Mouse (Mus musculus) 416B (cell line): ENCODE measurements around the gene Cfap43.

Source experiments
- DNase-seq: peaks from one replicate; pipeline ENCODE4 v3.0.0; 2011; ENCODE audit warnings: low read depth

Gene Cfap43

DNA sequence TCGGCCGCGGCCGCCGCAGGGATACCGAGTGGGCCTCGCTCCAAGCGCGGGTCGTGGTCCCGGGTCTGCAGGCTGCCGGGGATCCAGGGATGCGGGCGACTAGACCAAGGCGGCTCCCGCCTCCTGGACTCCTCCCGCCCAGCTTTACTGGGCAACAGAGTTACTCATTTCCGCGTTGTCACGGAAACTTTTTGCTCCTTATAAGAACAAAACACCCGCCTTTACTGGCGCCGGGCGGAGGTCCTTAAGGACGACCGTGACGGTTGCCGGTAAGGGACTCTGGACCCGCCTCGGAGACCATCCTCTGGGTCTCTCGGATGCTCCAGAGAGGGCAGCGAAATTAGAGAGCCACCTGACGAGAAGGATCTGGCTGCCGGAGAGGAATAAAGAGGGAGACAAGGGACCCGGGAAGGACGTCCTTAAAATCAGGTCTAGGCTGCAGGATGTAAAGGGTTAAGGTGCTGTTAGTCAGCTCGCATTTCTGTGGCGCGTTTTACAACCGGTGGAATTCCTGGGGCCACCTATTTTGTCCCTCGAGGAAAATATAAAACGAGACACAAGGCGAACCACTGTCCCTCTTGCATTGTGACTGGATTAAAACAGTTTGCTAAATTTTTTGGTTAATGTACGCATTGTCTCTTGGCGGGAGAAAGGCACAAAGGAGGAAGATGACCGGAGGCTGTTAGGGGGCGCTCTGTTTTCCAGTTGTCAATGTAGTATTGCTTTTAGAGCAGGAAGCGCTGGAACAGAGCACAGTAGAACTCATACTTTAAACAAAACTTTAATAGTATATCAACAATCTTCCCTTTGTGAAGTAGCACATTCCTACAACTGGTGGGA is at the start of gene Cfap43, which contains the start of gene Itprip:
TSS of gene Cfap43 (minus strand) at position 162 of the 840 bp plus-strand sequence.
TSS of gene Itprip (minus strand) at position 174 of the 840 bp plus-strand sequence.
- peak; percentile 97 for DNase-seq

DNA sequence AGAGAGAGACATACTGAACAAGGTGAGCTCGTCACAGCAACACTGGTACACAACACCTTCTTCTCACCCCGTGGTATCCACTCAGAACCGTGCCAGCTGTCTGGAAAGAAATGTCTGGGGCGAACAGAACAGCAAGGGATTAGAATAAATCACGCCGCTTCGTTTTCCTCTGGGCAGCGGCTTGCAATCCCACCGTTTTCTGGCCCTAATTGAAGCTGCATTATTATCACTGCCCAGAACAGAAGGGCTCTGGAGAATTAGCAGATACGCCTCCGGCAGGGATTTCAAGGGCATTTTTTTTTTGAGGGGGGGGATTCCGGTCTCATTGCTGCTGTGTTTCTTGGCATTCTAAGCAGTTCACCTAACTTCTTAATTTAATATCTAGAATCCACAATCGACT is 39.1 kb upstream of the Cfap43 start:
- no peak for DNase-seq

DNA sequence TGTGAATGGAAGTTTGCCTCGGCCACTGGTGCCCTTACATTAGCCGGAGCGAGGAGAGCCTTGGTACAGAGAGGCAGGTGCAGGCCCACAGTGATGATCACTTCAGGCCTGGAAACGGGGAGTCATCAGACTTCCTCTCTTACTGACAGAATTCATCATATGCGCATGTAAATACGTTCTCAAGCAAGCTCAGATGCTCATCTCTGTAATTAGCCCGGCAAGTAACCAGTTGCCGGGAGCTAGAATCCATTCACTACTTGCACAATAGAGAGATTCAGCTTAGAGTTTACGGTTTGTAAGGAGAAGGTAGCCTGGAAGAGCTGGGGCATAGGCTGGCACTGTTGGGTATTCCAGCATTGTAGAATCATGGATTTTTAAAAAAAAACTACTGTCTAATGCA is 34.1 kb upstream of the Cfap43 start:
- no peak for DNase-seq

DNA sequence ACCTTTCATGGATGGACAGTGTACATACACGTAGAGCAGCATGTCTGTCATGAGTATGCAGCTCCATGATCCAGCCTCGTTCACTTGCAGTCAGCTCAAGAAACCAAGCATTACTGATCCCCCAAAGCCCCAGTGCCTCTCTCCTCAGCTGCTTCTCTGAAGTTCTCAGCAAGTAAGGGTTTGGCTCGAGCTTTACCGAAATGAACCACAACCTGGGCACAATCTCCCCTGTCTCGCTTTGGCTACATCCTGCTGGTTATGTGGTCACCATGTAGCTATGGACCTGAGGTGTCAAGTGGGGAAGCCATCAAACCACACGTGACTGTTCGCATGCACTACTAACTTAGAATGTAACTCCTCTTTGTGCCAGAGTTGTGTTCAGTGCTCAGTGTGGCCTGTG is 31.9 kb upstream of the Cfap43 start:
- DNase-seq = no peak

DNA sequence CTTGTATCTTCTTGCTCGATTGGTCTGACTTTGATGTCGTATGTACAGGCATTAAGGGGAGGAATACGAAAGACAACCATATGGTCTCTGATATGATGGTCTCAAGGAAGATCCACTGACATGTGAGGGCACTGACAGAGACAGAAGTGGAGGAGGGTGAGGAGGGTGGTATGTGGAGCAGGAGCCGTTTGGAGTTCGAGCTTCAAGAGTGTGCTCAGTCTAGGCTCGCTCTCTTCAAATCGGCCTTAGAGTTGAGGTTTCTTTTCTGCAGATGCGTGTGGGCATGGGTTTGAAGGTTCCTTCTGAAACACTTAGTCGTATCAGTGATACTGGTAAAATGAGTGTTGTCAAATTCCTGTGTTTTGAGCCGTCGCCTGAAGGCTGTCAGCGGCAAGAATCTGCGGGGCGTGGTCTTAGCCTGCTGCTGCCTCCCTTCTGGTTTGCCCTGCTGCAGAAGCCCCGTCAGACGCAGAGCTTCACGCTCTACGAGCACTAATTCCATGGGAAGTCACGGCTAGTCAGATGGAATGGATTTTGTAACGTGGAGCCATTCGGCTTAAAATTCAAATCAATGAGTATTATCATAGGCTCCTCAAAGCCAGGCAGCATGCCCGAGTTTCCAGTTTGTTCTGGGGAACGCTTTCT is 27.9 kb upstream of the Cfap43 start:
- DNase-seq = no peak

DNA sequence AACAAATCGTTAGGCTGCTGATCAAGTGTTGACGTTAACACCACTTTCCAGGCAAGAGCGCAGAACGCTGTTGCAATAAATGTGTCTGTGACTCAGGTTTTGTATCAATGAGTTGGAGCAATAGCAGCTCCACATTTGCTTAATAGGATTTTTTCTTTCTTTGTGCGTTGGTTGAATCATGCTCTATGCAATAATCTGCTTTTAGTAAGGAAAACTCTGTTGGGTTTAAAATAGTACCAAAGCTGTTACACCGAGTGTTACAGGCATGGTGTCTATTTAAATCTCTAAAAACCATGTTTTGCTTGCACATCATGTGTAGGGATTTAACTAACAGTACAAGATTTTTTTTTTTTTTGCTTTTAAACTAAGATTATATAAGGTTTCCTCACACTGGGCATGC is 20.3 kb upstream of the Cfap43 start:
- no peak for DNase-seq

DNA sequence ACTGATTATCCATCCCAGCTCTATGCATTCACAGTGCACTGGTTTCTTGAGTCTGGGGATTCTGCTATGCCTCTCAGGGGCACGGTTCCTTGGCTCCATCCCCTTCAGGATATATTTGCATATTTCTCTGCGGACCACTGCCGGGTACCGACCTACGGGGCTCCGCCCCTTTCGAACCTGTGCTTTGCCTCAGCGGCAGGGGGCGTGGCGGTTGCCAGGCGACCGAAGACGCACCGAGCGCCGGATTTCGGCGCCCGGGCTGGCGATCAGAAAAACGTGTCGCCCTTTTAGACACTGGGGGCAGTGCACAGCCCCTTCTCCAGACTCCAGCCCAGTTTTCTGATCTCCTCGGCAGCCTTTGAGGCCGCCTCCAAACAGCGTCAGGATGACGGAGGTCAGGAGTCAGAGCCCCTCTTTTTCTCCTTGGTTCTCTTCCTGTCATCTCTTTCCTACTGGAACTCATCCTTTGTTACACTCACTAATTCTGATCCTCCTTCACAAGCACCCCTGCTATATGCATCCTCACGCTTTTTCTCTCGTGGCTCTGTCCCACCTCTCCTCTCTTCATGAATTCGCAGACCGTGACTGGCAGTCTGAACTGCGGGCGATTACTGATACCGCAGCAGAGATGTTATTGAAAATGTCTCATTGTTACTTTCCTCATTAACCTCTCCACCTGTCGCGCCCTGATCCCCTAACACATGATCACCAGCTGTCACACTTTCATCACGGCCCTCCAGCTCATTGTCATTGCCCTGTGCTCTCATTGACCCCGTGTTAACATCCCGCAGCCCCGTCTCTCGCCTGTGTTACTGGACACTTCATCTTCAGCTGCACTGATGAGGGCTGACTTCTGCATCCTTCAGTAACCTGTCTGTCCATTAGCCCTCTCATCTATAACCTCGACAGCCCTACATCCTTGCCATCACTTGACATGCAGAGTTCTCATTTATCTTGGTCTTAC is 18.6 kb upstream of the Cfap43 start, which contains the start of gene Cfap58:
TSS of gene Cfap58 (plus strand) at position 233 of the 964 bp plus-strand sequence.
- DNase-seq = peak; percentile 82

DNA sequence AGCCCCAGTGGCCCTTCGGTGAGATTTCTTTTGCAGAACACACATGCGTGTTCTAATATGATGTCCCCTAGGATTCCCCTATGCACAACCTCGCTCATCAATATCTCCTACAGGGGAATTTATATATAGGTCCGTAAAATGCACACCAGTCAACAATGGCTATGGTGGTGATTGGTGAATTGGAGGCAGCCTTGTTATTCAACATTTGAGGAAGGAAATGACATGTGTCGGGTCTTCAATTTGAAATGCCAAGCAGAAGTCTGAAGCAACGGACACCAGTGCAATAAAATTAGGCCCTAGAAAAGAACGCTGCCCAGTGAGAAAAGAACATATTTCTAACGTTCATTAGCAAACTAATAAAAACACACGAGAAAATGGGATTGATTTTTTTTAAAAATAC is 17.9 kb upstream of the Cfap43 start:
- DNase-seq = peak; percentile 66

DNA sequence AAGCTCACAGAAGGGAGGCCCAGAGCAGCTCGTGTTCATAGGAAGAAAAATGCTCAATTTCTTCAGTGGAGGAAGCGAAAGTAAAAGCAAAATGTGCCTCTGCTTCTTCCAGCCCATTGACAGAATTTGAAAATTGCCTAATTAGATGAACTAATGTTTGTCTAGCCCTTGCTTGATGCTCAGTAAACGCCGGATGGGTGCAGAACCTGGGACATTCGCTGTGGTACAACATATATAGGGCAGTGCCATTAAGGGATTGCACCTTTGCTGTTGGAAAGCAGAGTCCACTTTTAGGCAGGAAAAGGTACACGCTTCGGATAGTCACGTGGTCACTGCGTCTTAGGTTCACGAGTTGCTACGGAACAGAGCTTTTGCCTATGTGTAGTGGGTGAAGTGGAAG is 17.4 kb upstream of the Cfap43 start:
- peak; percentile 44 for DNase-seq

DNA sequence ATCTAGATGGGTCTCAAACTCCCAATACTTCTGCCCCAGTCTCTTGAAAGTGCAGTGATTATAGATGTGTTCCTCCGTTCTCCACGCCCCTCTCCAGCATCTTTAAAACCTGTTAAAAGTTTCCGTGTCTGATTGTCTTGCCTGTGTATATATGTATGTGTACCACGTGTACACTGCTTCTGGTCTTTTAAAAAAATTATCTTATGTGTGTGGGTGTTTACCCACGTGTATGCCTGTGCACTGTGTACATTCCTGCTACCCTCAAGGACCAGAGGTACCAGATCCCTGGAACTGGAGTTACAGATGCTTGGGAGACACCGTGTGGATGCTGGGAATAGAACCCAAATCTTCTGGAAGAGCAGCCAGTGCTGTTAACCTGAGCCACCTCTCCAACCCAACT is 16.4 kb upstream of the Cfap43 start:
- DNase-seq = no peak

DNA sequence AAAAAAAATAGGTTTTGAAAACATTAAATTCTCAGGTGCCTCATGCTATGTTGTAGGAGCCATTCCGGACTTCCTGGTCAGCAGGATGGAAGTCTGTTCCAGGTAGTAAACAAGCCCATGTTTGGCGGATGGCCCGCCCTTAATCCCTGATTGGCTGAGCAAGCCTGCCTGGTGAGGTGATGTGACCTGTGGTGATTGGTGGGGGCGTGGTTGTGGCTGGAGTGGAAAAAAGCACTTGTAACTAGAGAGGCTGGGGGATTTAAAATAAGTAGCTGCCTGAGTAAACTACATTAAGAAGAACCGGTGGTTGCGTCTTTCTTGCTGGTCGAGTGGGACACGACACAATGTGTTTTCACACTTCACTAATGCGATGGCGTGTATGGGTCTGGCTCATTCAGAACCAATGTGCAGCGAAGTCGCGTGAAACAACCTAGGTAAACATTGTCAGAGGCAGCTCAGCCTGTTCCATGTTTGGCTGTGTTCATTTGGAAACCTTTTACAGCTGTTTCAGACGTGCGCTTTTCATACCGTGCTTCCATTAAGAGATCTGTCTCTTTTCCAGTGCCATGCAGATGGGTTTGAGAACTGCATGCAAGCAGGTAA is 15.7 kb upstream of the Cfap43 start:
- peak; percentile 26 for DNase-seq

DNA sequence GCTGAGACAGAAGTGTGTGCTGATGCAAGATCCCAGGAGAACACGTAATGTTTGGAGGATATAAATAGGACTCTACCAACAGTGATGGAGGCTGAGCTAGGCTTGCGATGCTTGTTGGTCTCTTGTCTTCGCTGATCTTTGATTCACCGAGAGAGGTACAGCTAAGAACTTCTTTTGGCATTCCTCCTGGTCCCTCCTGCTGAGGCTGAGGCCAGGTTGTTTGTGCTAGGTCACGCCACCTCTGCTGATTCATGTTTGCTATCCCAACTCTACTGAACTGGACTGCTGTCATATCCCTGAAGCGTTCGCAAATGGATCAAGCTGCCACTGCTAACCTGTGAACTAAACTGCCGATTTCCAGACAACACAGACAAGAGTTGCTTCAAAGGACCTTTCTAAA is 15.1 kb upstream of the Cfap43 start:
- no peak for DNase-seq

DNA sequence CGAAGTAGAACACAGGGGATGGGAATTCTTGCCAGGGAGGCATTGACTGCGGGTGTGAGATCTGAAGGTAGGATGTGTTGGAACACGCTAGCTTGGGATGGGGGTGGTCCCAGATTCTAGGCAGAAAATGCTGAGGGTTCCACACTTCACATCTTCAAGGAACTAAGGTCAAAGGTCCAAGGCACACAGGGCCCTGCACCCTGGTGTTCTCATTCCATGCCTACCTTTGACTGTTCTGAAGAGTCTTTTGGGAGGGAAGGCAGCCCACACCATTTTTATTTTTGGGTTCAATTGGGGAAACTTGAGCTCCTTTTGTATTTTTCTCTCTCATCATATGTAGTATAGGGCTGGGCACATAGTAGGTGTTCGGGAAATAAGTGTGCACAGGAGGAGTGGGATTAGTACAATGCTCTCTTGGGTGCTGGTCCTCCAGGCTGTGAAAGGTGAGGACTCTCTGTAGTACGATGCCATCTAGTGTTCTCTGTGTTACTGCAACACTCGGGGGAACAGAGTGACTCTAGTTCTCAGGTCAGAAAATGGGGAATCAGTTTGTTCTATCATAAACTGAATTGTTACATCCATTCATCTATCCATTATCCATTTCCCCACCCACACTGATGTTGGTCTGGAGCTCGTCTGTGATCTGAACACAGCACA is 13.0 kb upstream of the Cfap43 start:
- peak; percentile 71 for DNase-seq

DNA sequence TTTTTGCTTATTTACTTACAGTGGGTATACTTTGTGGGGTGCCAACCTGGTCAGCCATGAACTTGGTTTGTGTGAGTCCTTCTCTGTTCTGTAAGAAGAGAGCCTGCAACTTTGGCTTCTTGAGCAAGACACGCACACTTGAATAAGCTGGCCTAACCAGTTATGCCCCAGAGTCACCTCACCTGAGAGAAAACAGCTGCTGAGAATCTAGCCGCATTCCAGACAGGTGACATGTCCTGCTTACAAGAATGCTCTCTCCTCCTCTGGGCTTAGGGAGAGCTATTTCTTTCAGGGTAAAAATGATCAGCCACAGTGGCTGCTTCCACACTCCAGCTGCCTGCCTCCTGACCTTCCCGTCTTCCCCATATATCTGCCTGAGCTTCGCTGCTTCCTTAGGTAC is 10.0 kb upstream of the Cfap43 start:
- DNase-seq = no peak

DNA sequence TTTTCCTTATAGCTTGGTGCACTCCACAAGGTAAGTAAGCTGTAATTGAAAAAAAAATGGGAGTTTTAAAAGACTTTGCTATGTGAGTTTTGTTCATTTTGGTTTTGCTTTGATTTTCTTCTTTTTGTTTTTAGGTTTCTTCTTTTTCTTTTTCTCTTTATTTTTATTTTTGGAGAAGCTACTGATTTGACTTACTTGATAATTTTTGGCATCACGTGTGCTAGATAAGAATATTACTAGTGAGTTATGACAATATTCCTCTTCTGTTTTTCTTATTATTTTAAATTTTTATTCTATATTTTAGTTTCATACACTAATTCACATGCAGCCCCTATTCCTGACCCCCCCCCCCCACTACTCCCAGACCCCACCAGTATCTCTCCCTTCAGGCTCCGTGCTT is 7.9 kb upstream of the Cfap43 start:
- DNase-seq = no peak

DNA sequence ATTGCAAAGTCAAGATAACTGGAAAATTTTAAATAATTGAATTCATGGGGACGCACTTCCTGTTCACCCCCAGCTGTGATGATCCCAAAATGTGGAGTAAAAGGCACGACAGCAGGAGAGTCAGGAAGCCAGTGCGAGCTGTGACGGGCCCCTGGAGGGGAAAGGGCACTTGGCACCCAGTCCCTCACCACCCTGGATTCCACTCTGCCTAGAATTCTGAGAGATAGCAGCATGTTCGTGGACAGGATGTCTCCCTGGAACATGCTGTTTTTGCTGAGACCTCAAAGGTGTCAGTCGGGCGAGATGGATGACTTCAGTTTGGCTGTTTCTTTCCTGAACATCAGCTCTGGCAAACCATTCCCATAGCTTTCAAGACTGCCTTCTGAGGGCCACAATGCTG is 6.7 kb upstream of the Cfap43 start:
- no peak for DNase-seq

DNA sequence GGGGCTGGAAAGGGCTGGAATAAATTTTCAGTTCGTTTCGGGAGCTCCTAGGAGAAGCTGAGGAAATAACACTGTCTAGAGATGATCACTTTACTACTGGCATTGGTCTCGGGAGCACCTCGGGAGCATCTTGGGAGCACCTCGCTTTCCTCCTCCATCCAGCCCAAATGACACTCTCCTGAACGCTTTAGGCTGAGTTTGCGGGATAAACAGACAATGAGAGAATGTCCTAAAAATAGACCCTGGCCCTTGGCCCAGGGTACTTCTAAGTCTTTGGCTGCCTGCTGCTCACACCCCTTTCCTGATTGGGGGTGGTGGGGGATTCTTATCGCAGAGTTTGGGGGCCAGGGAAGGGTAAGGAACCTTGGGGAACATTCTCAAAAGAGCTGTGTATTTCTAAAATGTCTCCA is 884 bp upstream of the Cfap43 start:
- DNase-seq = no peak

DNA sequence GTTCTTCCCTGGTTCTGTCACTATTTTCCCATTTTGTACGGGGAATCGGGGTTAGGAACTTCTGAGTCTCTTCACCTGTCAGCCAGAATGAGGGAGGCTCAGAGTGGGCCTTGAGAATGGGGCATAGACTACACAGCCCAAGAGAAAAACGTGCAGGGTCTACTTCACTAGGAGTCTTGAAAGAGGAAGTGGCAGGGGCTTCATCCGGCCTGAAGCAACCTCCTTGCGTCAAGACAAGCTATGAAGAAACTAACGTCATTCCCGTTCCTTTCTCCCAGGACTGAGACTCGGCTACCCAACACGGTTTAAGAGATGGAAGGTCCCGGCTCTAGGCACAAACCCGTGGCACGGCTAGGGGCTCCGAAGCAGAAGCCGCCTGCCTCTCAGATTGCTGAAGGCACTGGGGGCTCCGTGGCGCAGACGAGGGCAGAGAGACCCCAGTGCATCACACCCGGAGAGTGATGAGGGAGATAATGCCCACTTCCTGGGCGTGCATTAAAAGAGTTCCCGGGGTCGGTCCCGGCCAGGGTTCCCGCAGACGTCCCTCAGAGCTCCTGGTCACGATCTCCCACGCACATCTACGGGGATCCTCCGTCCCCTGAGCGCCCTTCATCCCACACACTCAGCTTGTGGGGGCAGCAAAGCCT is 509 bp downstream of the Cfap43 start:
- peak; percentile 78 for DNase-seq

DNA sequence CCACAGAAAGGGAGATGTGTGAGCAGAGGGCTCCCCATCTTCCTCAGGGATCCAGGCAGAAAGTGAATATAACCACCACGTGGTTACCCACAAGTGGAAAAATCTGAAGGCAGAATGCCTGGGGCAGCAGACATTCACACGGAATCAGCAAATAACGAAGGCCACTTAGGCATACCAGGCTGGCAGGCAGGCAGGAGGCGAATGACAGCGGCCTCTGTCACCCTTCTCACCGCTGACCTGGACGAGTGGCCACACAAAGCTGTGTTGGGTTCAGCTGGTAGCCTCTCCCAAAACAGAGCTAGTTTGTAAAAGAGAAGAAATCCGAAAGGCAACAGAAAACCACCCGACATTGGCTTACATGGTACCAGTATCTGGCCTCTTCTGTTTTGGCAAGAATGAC is 1.1 kb downstream of the Cfap43 start:
- DNase-seq = no peak

DNA sequence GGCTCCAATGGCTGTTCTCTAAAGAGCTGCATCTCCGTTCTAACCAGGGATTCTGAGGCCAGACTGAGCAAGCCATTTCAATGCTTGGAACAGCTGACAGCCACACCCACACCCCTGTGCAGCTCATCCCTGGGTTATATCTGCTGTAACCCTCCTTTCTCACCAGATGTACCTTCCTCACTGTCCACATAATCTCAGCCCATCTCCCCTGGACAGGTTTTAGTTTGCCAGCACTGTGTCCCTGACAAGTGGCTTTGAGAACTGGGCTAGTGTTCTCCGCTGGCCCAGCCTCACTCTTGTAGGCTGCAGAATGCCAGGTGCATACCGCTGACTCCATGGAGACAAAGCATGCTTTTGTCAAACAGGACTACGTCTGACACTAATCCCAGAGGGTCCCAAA is 1.7 kb downstream of the Cfap43 start:
- no peak for DNase-seq

DNA sequence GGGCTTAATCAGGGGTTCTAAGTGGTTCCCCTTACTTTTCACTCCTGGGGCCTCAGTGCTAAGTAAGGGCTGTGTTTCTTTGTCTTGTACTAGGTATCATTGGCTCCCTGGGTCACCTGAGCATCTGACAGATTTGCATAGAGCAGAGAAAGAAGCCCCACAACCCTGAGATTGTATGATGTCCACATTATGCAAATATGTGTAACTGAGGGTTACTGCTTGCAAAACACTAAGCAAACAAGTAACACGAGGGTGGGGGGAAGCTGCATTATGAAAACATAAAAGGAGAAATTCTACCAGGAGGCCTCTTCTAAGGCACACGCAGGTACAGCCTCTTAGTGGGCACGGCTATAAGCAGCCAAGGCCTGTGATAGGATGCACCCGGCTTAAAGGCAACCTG is 3.8 kb downstream of the Cfap43 start:
- DNase-seq = no peak
